Mouse (Mus musculus) retina, postnatal 7 days (tissue): ENCODE results near the gene Sdc3.

Experiments
- DNase-seq: peaks from one replicate; pipeline ENCODE4 v3.0.0-alpha.2; 2012; ENCODE audit warnings: low read depth, low spot score

Sdc3 gene

GRCm38 (mm10) chr4:130792376-130793179, at the start of gene Sdc3:
Gene Sdc3 (plus strand): TSS chr4:130792537.
- DNase-seq = no peak

GRCm38 (mm10) chr4:130744058-130744457, 48.3 kb upstream of the Sdc3 start:
- DNase-seq = no peak

GRCm38 (mm10) chr4:130745561-130746306, 46.6 kb upstream of the Sdc3 start:
- no peak for DNase-seq

GRCm38 (mm10) chr4:130749566-130749965, 42.8 kb upstream of the Sdc3 start:
- DNase-seq = no peak

- no peak for DNase-seq
Observed at GRCm38 (mm10) chr4:130751966-130752365, 40.4 kb upstream of the Sdc3 start.

GRCm38 (mm10) chr4:130752591-130752990, 39.7 kb upstream of the Sdc3 start:
- no peak for DNase-seq

GRCm38 (mm10) chr4:130753755-130754154, 38.6 kb upstream of the Sdc3 start:
- no peak for DNase-seq

- no peak for DNase-seq
Observed at GRCm38 (mm10) chr4:130754776-130755175, 37.6 kb upstream of the Sdc3 start.

- DNase-seq = no peak
Observed at GRCm38 (mm10) chr4:130759875-130760274, 32.5 kb upstream of the Sdc3 start.

- no peak for DNase-seq
Observed at GRCm38 (mm10) chr4:130761809-130762208, 30.5 kb upstream of the Sdc3 start.

GRCm38 (mm10) chr4:130765399-130766160, 26.8 kb upstream of the Sdc3 start:
- no peak for DNase-seq

- DNase-seq = no peak
Observed at GRCm38 (mm10) chr4:130766387-130766786, 25.9 kb upstream of the Sdc3 start.

- DNase-seq = no peak
Observed at GRCm38 (mm10) chr4:130766926-130767325, 25.4 kb upstream of the Sdc3 start.

GRCm38 (mm10) chr4:130773899-130774298, 18.4 kb upstream of the Sdc3 start:
- no peak for DNase-seq

GRCm38 (mm10) chr4:130774822-130775221, 17.5 kb upstream of the Sdc3 start:
- DNase-seq = no peak

- DNase-seq = no peak
Observed at GRCm38 (mm10) chr4:130777647-130778046, 14.7 kb upstream of the Sdc3 start.

- no peak for DNase-seq
Observed at GRCm38 (mm10) chr4:130779037-130779436, 13.3 kb upstream of the Sdc3 start.

- no peak for DNase-seq
Observed at GRCm38 (mm10) chr4:130782492-130782891, 9.8 kb upstream of the Sdc3 start.

GRCm38 (mm10) chr4:130784755-130785154, 7.6 kb upstream of the Sdc3 start:
- DNase-seq = no peak

- DNase-seq = no peak
Observed at GRCm38 (mm10) chr4:130787530-130787929, 4.8 kb upstream of the Sdc3 start.

- DNase-seq = peak; percentile 79
Observed at GRCm38 (mm10) chr4:130790180-130790579, 2.2 kb upstream of the Sdc3 start.

- no peak for DNase-seq
Observed at GRCm38 (mm10) chr4:130791811-130792375, 444 bp upstream of the Sdc3 start.
